Mouse (Mus musculus): Measurements from ENCODE around the gene Thbs2.

DNA sequence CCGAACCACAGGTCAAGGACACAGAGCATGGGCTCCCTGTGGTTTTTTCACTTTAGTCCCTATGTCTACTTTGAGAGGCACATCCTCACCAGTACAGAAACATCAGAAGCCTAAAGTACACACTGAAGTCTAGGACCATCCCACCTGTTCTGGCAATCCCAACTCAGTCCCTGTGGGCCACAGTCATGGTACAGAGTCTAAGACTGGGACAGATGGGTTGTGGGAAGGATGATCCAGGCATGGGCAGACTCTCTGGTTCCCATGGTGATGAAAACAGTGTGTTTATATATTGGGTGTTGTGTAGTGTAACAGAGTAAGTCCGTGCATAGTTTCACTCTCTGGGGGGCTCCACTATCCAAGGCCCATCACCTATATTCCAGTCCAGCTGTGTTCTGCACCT is 11.4 kb upstream of the Thbs2 start:
- TF ChIP-seq MAFK (IDR thresholded peaks at IDR 0.05; ENCODE audit: insufficient read depth, low read depth, low read length) (no peak), HCFC1 (IDR thresholded peaks at IDR 0.05; ENCODE audit: borderline replicate concordance, insufficient read depth, low read length) (no peak), ZC3H11A (IDR thresholded peaks at IDR 0.05; ENCODE audit: borderline replicate concordance, low read depth, low read length) (no peak), ZNF384 (IDR thresholded peaks at IDR 0.05; ENCODE audit: low read depth, low read length) (no peak)
